Mouse (Mus musculus): ENCODE measurements around the gene Ing1. TPM values are rescaled to one million over a fixed set of nuclear protein-coding genes. Genes with fewer than 3 reads are reported as not detected.
A peak's percentile ranks its signal among the peaks of the same experiment; 100 is the strongest.
"Not testable (repeated sequence)": the region's sequence is repeated elsewhere in the genome, so short reads cannot be mapped to it uniquely, and the experiment has no call there.

Ing1 gene
- polyA plus RNA-seq, 1 experiment from 2014 or later = 40.3 TPM

DNA sequence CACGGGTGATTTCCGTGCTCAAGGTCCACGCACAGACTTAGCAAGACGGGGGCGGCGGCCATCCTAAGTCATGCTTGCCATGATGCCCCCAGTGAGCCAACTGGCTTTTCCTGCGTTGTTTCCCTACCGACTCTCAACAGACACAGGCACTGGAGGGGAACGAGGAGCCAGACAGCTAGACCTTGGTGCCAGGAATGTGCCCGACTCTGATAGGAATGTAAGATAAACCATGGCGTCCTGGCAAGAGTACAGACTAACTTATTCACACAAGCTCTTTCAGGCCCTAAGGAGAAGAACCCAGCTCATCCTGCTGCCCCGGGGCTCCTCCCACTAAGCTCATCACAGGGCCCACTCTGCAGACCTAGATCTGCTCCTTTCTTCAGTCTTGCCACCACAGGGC, 13.3 kb upstream of the Ing1 start:
- Histone ChIP-seq H3K9me3 (ENCODE audit: control insufficient read depth, low read depth, low read length) (no peaks in the 10 kb centered on the region), H3K36me3 (ENCODE audit: control insufficient read depth, insufficient read depth, low read length) (peaks cover 13% of the 10 kb centered on the region), H3K27ac (ENCODE audit: low read length) (no peak overlapping the region), H3K9ac (replicated peaks; ENCODE audit: low read depth, low read length) (no peak overlapping the region), H3K4me1 (ENCODE audit: control insufficient read depth, insufficient read depth, low read length) (no peaks in the 10 kb centered on the region), H3K4me3 (ENCODE audit: low read depth, low read length) (no peak overlapping the region), H3K4me2 (replicated peaks; ENCODE audit: low read depth, low read length) (no peak overlapping the region), H3K27me3 (ENCODE audit: control insufficient read depth, insufficient read depth, low read length) (no peaks in the 10 kb centered on the region)
- 94% methylated on average over 12 of the region's 12 CpGs for WGBS
- ATAC-seq (ENCODE audit: insufficient number of reproducible peaks, insufficient read depth, low FRiP score, low read depth) = no peak

DNA sequence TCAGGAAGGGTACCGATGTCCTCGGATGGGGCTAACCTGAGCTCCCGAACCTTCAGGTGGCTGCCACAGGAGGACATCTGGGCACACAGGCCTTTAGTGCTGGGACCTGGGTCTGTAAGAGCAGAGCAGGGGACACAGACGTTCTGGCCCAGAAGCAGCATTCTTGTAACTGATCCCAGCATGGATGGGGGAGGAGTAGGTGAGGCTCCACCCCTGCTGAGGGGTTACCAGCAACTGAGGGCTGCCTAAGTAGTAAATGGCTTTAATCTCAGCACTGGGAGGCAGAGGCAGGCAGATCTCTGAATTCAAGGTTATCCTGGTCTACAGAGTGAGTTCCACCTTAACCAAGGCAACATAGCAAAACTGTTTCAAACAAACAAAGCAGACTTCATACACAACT, 12.5 kb upstream of the Ing1 start:
- H3K36me3 ChIP-seq (ENCODE audit: control insufficient read depth, insufficient read depth, low read length) = peaks cover 13% of the 10 kb centered on the region
- no peaks in the 10 kb centered on the region for H3K4me1 ChIP-seq (ENCODE audit: control insufficient read depth, insufficient read depth, low read length)
- H3K9ac ChIP-seq (replicated peaks; ENCODE audit: low read depth, low read length) = no peak overlapping the region
- no peaks in the 10 kb centered on the region for H3K27me3 ChIP-seq (ENCODE audit: control insufficient read depth, insufficient read depth, low read length)
- H3K4me3 ChIP-seq (ENCODE audit: low read depth, low read length) = no peak overlapping the region
- no peak for ATAC-seq (ENCODE audit: insufficient number of reproducible peaks, insufficient read depth, low FRiP score, low read depth)
- 80% methylated on average over 4 of the region's 4 CpGs for WGBS
- H3K9me3 ChIP-seq (ENCODE audit: control insufficient read depth, low read depth, low read length) = no peaks in the 10 kb centered on the region
- no peak overlapping the region for H3K4me2 ChIP-seq (replicated peaks; ENCODE audit: low read depth, low read length)
- H3K27ac ChIP-seq (ENCODE audit: low read length) = no peak overlapping the region

DNA sequence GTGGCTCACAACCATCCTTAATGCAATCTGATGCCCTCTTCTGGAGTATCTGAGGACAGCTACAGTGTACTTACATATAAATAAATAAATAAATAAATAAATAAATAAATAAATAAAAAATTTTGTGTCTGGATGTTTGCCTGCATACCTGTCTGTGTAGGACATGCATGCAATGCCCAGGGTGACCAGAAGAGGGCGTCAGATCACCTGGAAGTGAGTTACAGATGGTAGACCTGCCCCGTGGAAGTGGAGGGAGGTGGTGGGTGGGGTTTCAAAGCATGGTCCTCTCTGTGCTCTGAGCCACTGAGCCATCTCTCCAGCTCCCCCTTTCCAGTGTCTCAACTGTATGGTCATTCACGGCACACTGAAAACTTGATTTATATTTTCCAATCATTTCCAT, 11.0 kb upstream of the Ing1 start:
- Histone ChIP-seq H3K4me2 (replicated peaks; ENCODE audit: low read depth, low read length) (no peak overlapping the region), H3K4me1 (ENCODE audit: control insufficient read depth, insufficient read depth, low read length) (no peaks in the 10 kb centered on the region), H3K36me3 (ENCODE audit: control insufficient read depth, insufficient read depth, low read length) (peaks cover 13% of the 10 kb centered on the region), H3K27me3 (ENCODE audit: control insufficient read depth, insufficient read depth, low read length) (no peaks in the 10 kb centered on the region), H3K9me3 (ENCODE audit: control insufficient read depth, low read depth, low read length) (no peaks in the 10 kb centered on the region), H3K9ac (replicated peaks; ENCODE audit: low read depth, low read length) (no peak overlapping the region), H3K4me3 (ENCODE audit: low read depth, low read length) (no peak overlapping the region), H3K27ac (ENCODE audit: low read length) (no peak overlapping the region)
- no peak for ATAC-seq (ENCODE audit: insufficient number of reproducible peaks, insufficient read depth, low FRiP score, low read depth)
- WGBS = 56% methylated on average over 3 of the region's 3 CpGs

DNA sequence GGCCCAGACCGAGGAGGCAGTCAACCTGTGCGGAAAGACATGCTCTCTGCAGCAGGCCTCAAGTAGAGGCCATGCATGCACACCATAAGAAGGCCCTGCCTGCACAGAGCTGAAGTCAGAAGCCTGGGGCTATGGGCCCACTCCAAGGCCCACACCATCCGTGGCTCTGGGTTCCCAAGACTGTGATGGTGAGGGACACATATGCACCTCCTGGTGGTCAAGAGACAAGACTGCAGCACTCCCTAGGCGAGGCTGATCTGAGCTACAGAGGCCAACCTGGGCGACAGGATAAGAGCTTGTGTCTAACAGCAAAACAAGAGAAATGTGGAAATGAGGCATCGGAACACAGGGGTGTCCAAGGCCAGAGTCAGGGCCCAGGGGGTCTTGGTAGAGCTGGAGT, 8.3 kb upstream of the Ing1 start:
- H3K9ac ChIP-seq (replicated peaks; ENCODE audit: low read depth, low read length) = no peak overlapping the region
- no peak overlapping the region for H3K4me2 ChIP-seq (replicated peaks; ENCODE audit: low read depth, low read length)
- no peak overlapping the region for H3K27ac ChIP-seq (ENCODE audit: low read length)
- no peaks in the 10 kb centered on the region for H3K27me3 ChIP-seq (ENCODE audit: control insufficient read depth, insufficient read depth, low read length)
- no peaks in the 10 kb centered on the region for H3K9me3 ChIP-seq (ENCODE audit: control insufficient read depth, low read depth, low read length)
- 65% methylated on average over 6 of the region's 6 CpGs for WGBS
- H3K36me3 ChIP-seq (ENCODE audit: control insufficient read depth, insufficient read depth, low read length) = peaks cover under 1% of the 10 kb centered on the region
- peaks cover 11% of the 10 kb centered on the region; the same call in 1 of the 2 replicates for H3K4me1 ChIP-seq (ENCODE audit: control insufficient read depth, insufficient read depth, low read length)
- H3K4me3 ChIP-seq (ENCODE audit: low read depth, low read length) = no peak overlapping the region
- ATAC-seq (ENCODE audit: insufficient number of reproducible peaks, insufficient read depth, low FRiP score, low read depth) = no peak

DNA sequence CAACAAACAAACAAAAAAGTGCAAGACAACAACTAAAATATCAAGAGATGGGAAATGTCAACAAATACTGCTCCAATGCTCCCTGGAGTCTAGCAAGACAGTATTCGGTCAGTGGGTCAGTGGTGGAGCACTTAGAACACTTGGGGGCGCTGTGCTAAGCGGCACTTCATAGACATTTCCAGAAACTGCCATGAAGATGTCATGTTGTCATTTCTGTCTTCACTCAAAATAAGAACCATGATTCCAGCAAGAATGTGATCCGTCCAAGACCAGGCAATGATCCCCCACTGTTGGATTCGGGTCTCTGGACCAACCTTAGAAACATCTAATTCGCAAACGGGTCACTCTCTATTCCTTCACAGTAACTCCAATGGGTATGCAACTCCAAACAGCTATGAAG, 5.7 kb upstream of the Ing1 start:
- H3K9ac ChIP-seq (replicated peaks; ENCODE audit: low read depth, low read length) = peak overlapping the region; percentile 71; the same call in 1 of the 2 replicates
- H3K27me3 ChIP-seq (ENCODE audit: control insufficient read depth, insufficient read depth, low read length) = no peaks in the 10 kb centered on the region
- peaks cover 20% of the 10 kb centered on the region; the same call in 1 of the 2 replicates for H3K4me1 ChIP-seq (ENCODE audit: control insufficient read depth, insufficient read depth, low read length)
- ATAC-seq (ENCODE audit: insufficient number of reproducible peaks, insufficient read depth, low FRiP score, low read depth) = no peak
- no peaks in the 10 kb centered on the region for H3K9me3 ChIP-seq (ENCODE audit: control insufficient read depth, low read depth, low read length)
- no peaks in the 10 kb centered on the region; the same call in 1 of the 2 replicates for H3K36me3 ChIP-seq (ENCODE audit: control insufficient read depth, insufficient read depth, low read length)
- peak overlapping the region; percentile 69 for H3K4me3 ChIP-seq (ENCODE audit: low read depth, low read length)
- WGBS = 18% methylated on average over 7 of the region's 7 CpGs
- no peak overlapping the region; the same call in 1 of the 2 replicates for H3K27ac ChIP-seq (ENCODE audit: low read length)
- H3K4me2 ChIP-seq (replicated peaks; ENCODE audit: low read depth, low read length) = peak overlapping the region; percentile 79

DNA sequence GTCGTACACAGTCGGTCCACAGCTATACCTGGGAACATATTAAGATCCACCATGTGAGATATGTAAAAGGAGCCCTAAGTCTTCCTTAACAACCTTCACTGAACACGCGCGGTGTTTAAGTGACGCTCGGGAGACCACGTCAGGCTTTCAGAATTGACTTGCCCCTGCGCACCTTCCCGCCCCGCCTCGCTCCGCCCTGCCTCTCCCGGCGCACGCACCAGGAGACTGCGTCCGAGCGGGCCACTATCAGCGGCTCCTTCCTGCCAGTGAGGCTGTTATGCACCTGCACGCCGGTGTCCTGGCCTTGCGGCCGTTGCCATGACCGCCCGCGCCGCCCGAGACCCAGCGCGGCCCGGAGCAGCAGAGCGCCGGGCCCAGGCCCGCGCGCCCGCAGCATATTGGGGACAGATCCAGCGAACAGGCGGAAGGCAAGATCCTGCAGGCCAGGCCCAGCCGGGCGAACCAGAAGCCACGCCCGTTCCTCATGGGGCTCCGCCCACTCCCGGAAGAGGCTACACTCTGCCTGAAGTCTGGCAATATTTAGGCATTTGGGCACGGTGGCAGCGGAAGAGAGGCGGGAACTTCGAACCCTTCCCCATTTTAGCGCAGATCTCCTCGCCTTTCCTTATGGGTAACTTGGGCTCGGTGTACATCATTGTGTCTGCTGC, 5.0 kb upstream of the Ing1 start, which contains the start of gene Cars2:
TSS of gene Cars2 (minus strand) at position 503 of the 668 bp plus-strand sequence.
- under 1% methylated on average over 53 of the region's 53 CpGs for whole genome bisulfite sequencing
- Histone ChIP-seq H3K9me3 (ENCODE audit: control insufficient read depth, low read depth, low read length) (no peaks in the 10 kb centered on the region), H3K9ac (replicated peaks; ENCODE audit: low read depth, low read length) (peak within 1 kb of the TSS; percentile 71), H3K4me2 (replicated peaks; ENCODE audit: low read depth, low read length) (peak within 1 kb of the TSS; percentile 79), H3K4me1 (ENCODE audit: control insufficient read depth, insufficient read depth, low read length) (peaks cover 20% of the 10 kb centered on the region; the same call in 1 of the 2 replicates), H3K4me3 (ENCODE audit: low read depth, low read length) (peak within 1 kb of the TSS; percentile 69), H3K27me3 (ENCODE audit: control insufficient read depth, insufficient read depth, low read length) (no peaks in the 10 kb centered on the region), H3K36me3 (ENCODE audit: control insufficient read depth, insufficient read depth, low read length) (no peaks in the 10 kb centered on the region; the same call in 1 of the 2 replicates), H3K27ac (ENCODE audit: low read length) (peak within 1 kb of the TSS; percentile 89)
- ATAC-seq (ENCODE audit: insufficient number of reproducible peaks, insufficient read depth, low FRiP score, low read depth) = peak; percentile 77

DNA sequence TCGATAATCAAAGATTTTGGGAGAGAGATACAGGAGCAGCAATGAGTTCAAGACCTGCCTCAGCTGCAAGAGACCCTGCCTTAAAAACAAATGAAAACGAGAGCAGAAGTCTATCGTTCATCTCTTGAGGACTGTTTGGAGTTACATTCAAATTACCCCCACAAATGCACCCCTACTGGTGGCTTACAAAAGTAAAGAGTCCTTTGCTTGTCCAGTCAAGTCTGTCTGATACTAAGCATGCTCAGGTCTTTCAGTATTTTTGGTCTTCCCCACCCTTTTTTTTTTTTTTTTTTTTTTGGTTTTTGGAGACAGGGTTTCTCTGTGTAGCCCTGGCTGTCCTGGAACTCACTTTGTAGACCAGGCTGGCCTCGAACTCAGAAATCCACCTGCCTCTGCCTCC, 3.9 kb upstream of the Ing1 start:
- not testable (repeated sequence) for H3K9me3 ChIP-seq (ENCODE audit: control insufficient read depth, low read depth, low read length); H3K4me2 ChIP-seq (replicated peaks; ENCODE audit: low read depth, low read length); H3K4me3 ChIP-seq (ENCODE audit: low read depth, low read length); H3K27ac ChIP-seq (ENCODE audit: low read length); H3K9ac ChIP-seq (replicated peaks; ENCODE audit: low read depth, low read length); ATAC-seq (ENCODE audit: insufficient number of reproducible peaks, insufficient read depth, low FRiP score, low read depth); H3K27me3 ChIP-seq (ENCODE audit: control insufficient read depth, insufficient read depth, low read length); H3K36me3 ChIP-seq (ENCODE audit: control insufficient read depth, insufficient read depth, low read length)
- WGBS = 69% methylated on average over 3 of the region's 4 CpGs
- peaks cover 20% of the 10 kb centered on the region; the same call in 1 of the 2 replicates for H3K4me1 ChIP-seq (ENCODE audit: control insufficient read depth, insufficient read depth, low read length)

DNA sequence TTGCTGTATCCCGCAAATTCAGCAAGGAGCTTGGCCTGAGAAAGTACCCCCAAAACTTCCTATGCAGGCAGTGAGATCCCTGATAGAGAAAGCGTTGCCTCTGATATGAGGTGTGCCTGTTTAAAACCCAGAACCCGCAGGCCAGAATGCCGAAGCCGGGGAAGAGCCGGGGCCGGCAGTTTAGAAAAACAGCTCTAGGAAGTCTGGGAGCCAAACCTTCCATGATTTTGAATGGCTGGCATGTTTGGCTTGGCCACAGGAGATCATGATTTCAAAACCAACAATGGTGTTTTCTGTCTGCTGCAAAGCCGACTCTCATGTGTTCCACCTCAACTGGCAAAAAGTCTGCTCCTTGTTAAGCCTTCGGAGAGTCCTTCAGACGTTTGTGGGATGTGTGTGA, 3.0 kb upstream of the Ing1 start:
- ATAC-seq (ENCODE audit: insufficient number of reproducible peaks, insufficient read depth, low FRiP score, low read depth) = no peak
- Histone ChIP-seq H3K27me3 (ENCODE audit: control insufficient read depth, insufficient read depth, low read length) (no peaks in the 10 kb centered on the region), H3K4me1 (ENCODE audit: control insufficient read depth, insufficient read depth, low read length) (peaks cover 20% of the 10 kb centered on the region; the same call in 1 of the 2 replicates), H3K9ac (replicated peaks; ENCODE audit: low read depth, low read length) (no peak overlapping the region), H3K4me3 (ENCODE audit: low read depth, low read length) (no peak overlapping the region), H3K9me3 (ENCODE audit: control insufficient read depth, low read depth, low read length) (no peaks in the 10 kb centered on the region), H3K27ac (ENCODE audit: low read length) (no peak overlapping the region), H3K4me2 (replicated peaks; ENCODE audit: low read depth, low read length) (no peak overlapping the region), H3K36me3 (ENCODE audit: control insufficient read depth, insufficient read depth, low read length) (no peaks in the 10 kb centered on the region; the same call in 1 of the 2 replicates)
- 82% methylated on average over 10 of the region's 10 CpGs for WGBS
